Mouse (Mus musculus): ENCODE results near the gene Ccdc83. TPM values are rescaled to one million over a fixed set of nuclear protein-coding genes. Genes with fewer than 3 reads are reported as not detected.

Ccdc83 gene
- polyA plus RNA-seq, 1 experiment = 0.10 TPM

- Histone ChIP-seq H3K79me2 (ENCODE audit: control insufficient read depth, insufficient read depth) (no peaks in the 10 kb centered on the region), H3K4me2 (ENCODE audit: low read depth) (peak overlapping the region; percentile 55), H3K4me3 (no peak overlapping the region), H3K36me3 (ENCODE audit: control insufficient read depth, insufficient read depth) (no peaks in the 10 kb centered on the region), H3K27me3 (ENCODE audit: control insufficient read depth, insufficient read depth, insufficient read length) (no peaks in the 10 kb centered on the region), H3ac (ENCODE audit: control insufficient read depth, insufficient read length) (no peak overlapping the region)
- TF ChIP-seq TCF3 (IDR thresholded peaks at IDR 0.05; ENCODE audit: insufficient read length, low read depth) (no peak), REST (IDR thresholded peaks at IDR 0.05; ENCODE audit: insufficient read depth, insufficient read length) (no peak), MYOG (IDR thresholded peaks at IDR 0.05; ENCODE audit: control insufficient read depth in 1 of 3, insufficient read depth in 1 of 3, insufficient read length in 2 of 3, low read depth in 2 of 3) (no peak), MAX (IDR thresholded peaks at IDR 0.05; ENCODE audit: low read depth) (no peak), SRF (IDR thresholded peaks at IDR 0.05; ENCODE audit: control insufficient read depth, insufficient read length, low read depth) (no peak), USF1 (IDR thresholded peaks at IDR 0.05; ENCODE audit: low read depth) (no peak), POLR2A (IDR thresholded peaks at IDR 0.05; ENCODE audit: insufficient read length, low read depth) (no peak), MYOD1 (IDR thresholded peaks at IDR 0.05; ENCODE audit: control insufficient read depth in 1 of 3, insufficient read length in 2 of 3, low read depth in 2 of 3) (no peak), POLR2AphosphoS2 (IDR thresholded peaks at IDR 0.05; ENCODE audit: insufficient read length, low read depth) (no peak), E2F4 (IDR thresholded peaks at IDR 0.05; ENCODE audit: insufficient read depth) (no peak), TCF12 (IDR thresholded peaks at IDR 0.05; ENCODE audit: insufficient read depth, poor library complexity, severe bottlenecking) (no peak)
Observed at GRCm38 (mm10) chr7:90280274-90280875, 14.8 kb upstream of the Ccdc83 start.

GRCm38 (mm10) chr7:90279136-90279535 lies 13.6 kb upstream of the Ccdc83 start:
- Histone ChIP-seq H3ac (ENCODE audit: control insufficient read depth, insufficient read length) (no peak overlapping the region), H3K27me3 (ENCODE audit: control insufficient read depth, insufficient read depth, insufficient read length) (no peaks in the 10 kb centered on the region), H3K4me2 (ENCODE audit: low read depth) (no peak overlapping the region), H3K36me3 (ENCODE audit: control insufficient read depth, insufficient read depth) (no peaks in the 10 kb centered on the region), H3K4me3 (no peak overlapping the region), H3K79me2 (ENCODE audit: control insufficient read depth, insufficient read depth) (no peaks in the 10 kb centered on the region)
- TF ChIP-seq REST (IDR thresholded peaks at IDR 0.05; ENCODE audit: insufficient read depth, insufficient read length) = no peak
- no peak for TF ChIP-seq MAX (IDR thresholded peaks at IDR 0.05; ENCODE audit: low read depth)
- no peak for TF ChIP-seq E2F4 (IDR thresholded peaks at IDR 0.05; ENCODE audit: insufficient read depth)
- TF ChIP-seq CEBPB (IDR thresholded peaks at IDR 0.05; ENCODE audit: insufficient read depth, poor library complexity, severe bottlenecking) = no peak
- TF ChIP-seq TCF12 (IDR thresholded peaks at IDR 0.05; ENCODE audit: insufficient read depth, poor library complexity, severe bottlenecking) = no peak
- no peak for TF ChIP-seq MYOD1 (IDR thresholded peaks at IDR 0.05; ENCODE audit: control insufficient read depth in 1 of 3, insufficient read length in 2 of 3, low read depth in 2 of 3)
- no peak for TF ChIP-seq POLR2A (IDR thresholded peaks at IDR 0.05; ENCODE audit: insufficient read length, low read depth)
- no peak for TF ChIP-seq MYOG (IDR thresholded peaks at IDR 0.05; ENCODE audit: control insufficient read depth in 1 of 3, insufficient read depth in 1 of 3, insufficient read length in 2 of 3, low read depth in 2 of 3)
- no peak for TF ChIP-seq POLR2AphosphoS2 (IDR thresholded peaks at IDR 0.05; ENCODE audit: insufficient read length, low read depth)
- no peak for TF ChIP-seq TCF3 (IDR thresholded peaks at IDR 0.05; ENCODE audit: insufficient read length, low read depth)
- TF ChIP-seq SRF (IDR thresholded peaks at IDR 0.05; ENCODE audit: control insufficient read depth, insufficient read length, low read depth) = no peak

GRCm38 (mm10) chr7:90277769-90278168 lies 12.2 kb upstream of the Ccdc83 start:
- H3K4me3 ChIP-seq = no peak overlapping the region
- no peak for TF ChIP-seq USF1 (IDR thresholded peaks at IDR 0.05; ENCODE audit: low read depth)
- no peak for TF ChIP-seq E2F4 (IDR thresholded peaks at IDR 0.05; ENCODE audit: insufficient read depth)
- TF ChIP-seq SRF (IDR thresholded peaks at IDR 0.05; ENCODE audit: control insufficient read depth, insufficient read length, low read depth) = no peak
- no peak for TF ChIP-seq CEBPB (IDR thresholded peaks at IDR 0.05; ENCODE audit: insufficient read depth, poor library complexity, severe bottlenecking)
- TF ChIP-seq POLR2AphosphoS2 (IDR thresholded peaks at IDR 0.05; ENCODE audit: insufficient read length, low read depth) = no peak
- TF ChIP-seq MAX (IDR thresholded peaks at IDR 0.05; ENCODE audit: low read depth) = no peak
- no peak for TF ChIP-seq POLR2A (IDR thresholded peaks at IDR 0.05; ENCODE audit: insufficient read length, low read depth)
- no peak for TF ChIP-seq REST (IDR thresholded peaks at IDR 0.05; ENCODE audit: insufficient read depth, insufficient read length)
- no peak for TF ChIP-seq MYOD1 (IDR thresholded peaks at IDR 0.05; ENCODE audit: control insufficient read depth in 1 of 3, insufficient read length in 2 of 3, low read depth in 2 of 3)
- TF ChIP-seq TCF3 (IDR thresholded peaks at IDR 0.05; ENCODE audit: insufficient read length, low read depth) = no peak
- no peak for TF ChIP-seq MYOG (IDR thresholded peaks at IDR 0.05; ENCODE audit: control insufficient read depth in 1 of 3, insufficient read depth in 1 of 3, insufficient read length in 2 of 3, low read depth in 2 of 3)
- TF ChIP-seq TCF12 (IDR thresholded peaks at IDR 0.05; ENCODE audit: insufficient read depth, poor library complexity, severe bottlenecking) = no peak
- no peaks in the 10 kb centered on the region for H3K36me3 ChIP-seq (ENCODE audit: control insufficient read depth, insufficient read depth)
- H3ac ChIP-seq (ENCODE audit: control insufficient read depth, insufficient read length) = no peak overlapping the region
- H3K27me3 ChIP-seq (ENCODE audit: control insufficient read depth, insufficient read depth, insufficient read length) = no peaks in the 10 kb centered on the region
- H3K4me2 ChIP-seq (ENCODE audit: low read depth) = no peak overlapping the region
- H3K79me2 ChIP-seq (ENCODE audit: control insufficient read depth, insufficient read depth) = no peaks in the 10 kb centered on the region

GRCm38 (mm10) chr7:90277246-90277645 lies 11.7 kb upstream of the Ccdc83 start:
- Histone ChIP-seq H3K36me3 (ENCODE audit: control insufficient read depth, insufficient read depth) (no peaks in the 10 kb centered on the region), H3K4me3 (no peak overlapping the region), H3K27me3 (ENCODE audit: control insufficient read depth, insufficient read depth, insufficient read length) (no peaks in the 10 kb centered on the region), H3K79me2 (ENCODE audit: control insufficient read depth, insufficient read depth) (no peaks in the 10 kb centered on the region), H3K4me2 (ENCODE audit: low read depth) (no peak overlapping the region), H3ac (ENCODE audit: control insufficient read depth, insufficient read length) (no peak overlapping the region)
- TF ChIP-seq MYOD1 (IDR thresholded peaks at IDR 0.05; ENCODE audit: control insufficient read depth in 1 of 3, insufficient read length in 2 of 3, low read depth in 2 of 3) = no peak
- TF ChIP-seq POLR2AphosphoS2 (IDR thresholded peaks at IDR 0.05; ENCODE audit: insufficient read length, low read depth) = no peak
- TF ChIP-seq MYOG (IDR thresholded peaks at IDR 0.05; ENCODE audit: control insufficient read depth in 1 of 3, insufficient read depth in 1 of 3, insufficient read length in 2 of 3, low read depth in 2 of 3) = no peak
- TF ChIP-seq CEBPB (IDR thresholded peaks at IDR 0.05; ENCODE audit: insufficient read depth, poor library complexity, severe bottlenecking) = no peak
- no peak for TF ChIP-seq REST (IDR thresholded peaks at IDR 0.05; ENCODE audit: insufficient read depth, insufficient read length)
- no peak for TF ChIP-seq USF1 (IDR thresholded peaks at IDR 0.05; ENCODE audit: low read depth)
- TF ChIP-seq E2F4 (IDR thresholded peaks at IDR 0.05; ENCODE audit: insufficient read depth) = no peak
- no peak for TF ChIP-seq MAX (IDR thresholded peaks at IDR 0.05; ENCODE audit: low read depth)
- TF ChIP-seq TCF12 (IDR thresholded peaks at IDR 0.05; ENCODE audit: insufficient read depth, poor library complexity, severe bottlenecking) = no peak
- no peak for TF ChIP-seq POLR2A (IDR thresholded peaks at IDR 0.05; ENCODE audit: insufficient read length, low read depth)
- no peak for TF ChIP-seq TCF3 (IDR thresholded peaks at IDR 0.05; ENCODE audit: insufficient read length, low read depth)
- TF ChIP-seq SRF (IDR thresholded peaks at IDR 0.05; ENCODE audit: control insufficient read depth, insufficient read length, low read depth) = no peak
